Mouse (Mus musculus) forebrain, embryonic 11.5 days (tissue): Measurements from ENCODE around the gene Smbd1. TPM values are rescaled to one million over a fixed set of nuclear protein-coding genes. Genes with fewer than 3 reads are reported as not detected.
A peak's percentile ranks its signal among the peaks of the same experiment; 100 is the strongest.

ENCODE experiments used
- ATAC-seq: fragments of 200-750 bp; cut with Nextera tagmentation; replicated peaks from 2 replicates; pipeline ENCODE4 v1.8.0; 2017; ENCODE audit warnings: moderate TSS enrichment; ENCODE audit not compliant: low FRiP score
- DNase-seq: peaks from one replicate; pipeline ENCODE4 v3.0.0-alpha.2; 2017; ENCODE audit warnings: low spot score
- H3K27ac ChIP-seq: fragments of 300-500 bp; sonication (generic); 2 replicates; pipeline ENCODE4 v1.5.1; 2014; ENCODE audit warnings: low read depth, low read length
- H3K27me3 ChIP-seq: fragments of 300-500 bp; sonication (generic); 2 replicates; pipeline ENCODE4 v1.6.1; 2014; ENCODE audit warnings: mild to moderate bottlenecking, low read length, mixed read lengths; ENCODE audit not compliant: control insufficient read depth, insufficient read depth
- H3K36me3 ChIP-seq: fragments of 300-500 bp; sonication (generic); 2 replicates; pipeline ENCODE4 v1.6.1; 2014; ENCODE audit warnings: mild to moderate bottlenecking, low read length, moderate library complexity, mixed read lengths; ENCODE audit not compliant: control insufficient read depth, insufficient read depth
- H3K4me1 ChIP-seq: fragments of 300-500 bp; sonication (generic); replicated peaks from 2 replicates; pipeline ENCODE4 v1.6.1; 2014; ENCODE audit warnings: low read length, mixed read lengths; ENCODE audit not compliant: control insufficient read depth, insufficient read depth
- H3K4me2 ChIP-seq: fragments of 300-500 bp; sonication (generic); 2 replicates; pipeline ENCODE4 v1.6.1; 2014; ENCODE audit warnings: low read depth, mild to moderate bottlenecking, low read length, moderate library complexity, mixed read lengths; ENCODE audit not compliant: severe bottlenecking
- H3K4me3 ChIP-seq: fragments of 300-500 bp; sonication (generic); 2 replicates; pipeline ENCODE4 v1.5.1; 2014; ENCODE audit warnings: low read depth, low read length
- H3K9ac ChIP-seq: fragments of 300-500 bp; sonication (generic); 2 replicates; pipeline ENCODE4 v1.6.1; 2014; ENCODE audit warnings: low read length
- H3K9me3 ChIP-seq: fragments of 300-500 bp; sonication (generic); 2 replicates; pipeline ENCODE4 v1.6.1; 2016; ENCODE audit warnings: low read length, mixed read lengths; ENCODE audit not compliant: control insufficient read depth
- WGBS: fragments of 180-500 bp; shearing (Covaris S2); extraction: QIAGEN DNeasy Blood & Tissue Kit; methylation state at CpG from one replicate; pipeline ENCODE4 v1.1.7; 2014; 5-methylcytosine and 5-hydroxymethylcytosine counted together
- polyA plus RNA-seq: library from polyadenylated mRNA; unstranded; fragments of >200 nt; fragmentation: Nextera tagmentation; extraction: Ambion mirVana; gene quantifications from 2 replicates; pipeline ENCODE4 v1.2.1, GENCODE M21; 2014

The Smbd1 gene
- polyA plus RNA-seq, 1 experiment from 2014 or later: not detected

DNA sequence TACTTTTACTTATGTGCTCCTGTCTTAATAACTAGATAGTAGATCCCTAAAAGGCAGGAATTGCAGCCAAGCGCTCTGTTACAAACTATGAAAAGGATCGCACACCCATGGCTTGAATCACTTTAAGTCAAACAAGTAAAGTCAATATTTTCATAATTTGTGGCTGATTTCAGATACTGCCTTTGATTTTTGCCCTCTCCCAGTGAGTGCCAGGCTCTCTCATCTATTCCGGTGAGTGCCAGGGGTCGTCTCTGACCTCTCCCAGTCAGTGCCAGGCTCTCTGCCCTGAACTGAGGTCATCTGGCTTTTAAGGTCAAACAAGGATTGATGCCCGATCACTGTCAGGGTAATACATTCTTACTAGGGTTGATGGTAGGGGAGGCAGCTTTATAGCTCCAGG lies 8.2 kb upstream of the Smbd1 start:
- Histone ChIP-seq H3K36me3 (no peaks in the 10 kb centered on the region), H3K9ac (no peak overlapping the region), H3K27ac (no peak overlapping the region), H3K9me3 (no peaks in the 10 kb centered on the region), H3K4me3 (no peak overlapping the region), H3K4me2 (no peak overlapping the region), H3K4me1 (no peaks in the 10 kb centered on the region; the same call in 1 of the 2 replicates), H3K27me3 (no peaks in the 10 kb centered on the region)
- WGBS: 88% methylated on average over 5 of the region's 5 CpGs
- ATAC-seq: no peak
- no peak for DNase-seq

DNA sequence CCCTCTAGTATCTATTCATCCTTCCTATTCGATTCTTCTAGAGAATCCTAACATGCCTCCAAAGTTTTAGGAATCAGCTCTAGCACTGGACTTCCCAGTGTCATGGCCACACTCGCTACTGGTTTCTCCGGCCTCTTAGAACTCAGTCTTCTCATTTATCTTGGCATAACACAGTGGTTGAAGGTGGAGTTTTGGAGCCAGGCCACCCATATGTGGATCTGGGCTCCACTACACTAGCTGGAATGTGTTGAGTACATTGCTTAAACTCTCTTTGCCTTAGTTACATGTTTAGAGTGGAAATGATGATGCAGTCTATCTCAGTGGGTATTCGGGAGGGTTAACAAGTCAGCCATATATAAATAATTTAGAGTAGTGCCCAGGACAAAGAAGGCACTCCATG lies 7.8 kb upstream of the Smbd1 start:
- DNase-seq: no peak
- ATAC-seq: no peak
- no peaks in the 10 kb centered on the region for H3K9me3 ChIP-seq
- 92% methylated on average over 4 of the region's 4 CpGs for WGBS
- H3K27me3 ChIP-seq: no peaks in the 10 kb centered on the region
- no peak overlapping the region for H3K4me2 ChIP-seq
- no peak overlapping the region for H3K4me3 ChIP-seq
- no peaks in the 10 kb centered on the region; the same call in 1 of the 2 replicates for H3K4me1 ChIP-seq
- H3K9ac ChIP-seq: no peak overlapping the region
- no peaks in the 10 kb centered on the region for H3K36me3 ChIP-seq
- no peak overlapping the region for H3K27ac ChIP-seq

GRCm38 (mm10) chr16:32815160-32815605 lies 4.9 kb upstream of the Smbd1 start:
- H3K27ac ChIP-seq: no peak overlapping the region
- 0 out of 2 replicates have a peak, but pooled peaks have one; percentile 15 for ATAC-seq
- peak; percentile 56 for DNase-seq
- 9% methylated on average over 6 of the region's 6 CpGs for WGBS
- peak overlapping the region; percentile 9; the same call in 1 of the 2 replicates for H3K4me3 ChIP-seq
- H3K36me3 ChIP-seq: no peaks in the 10 kb centered on the region
- H3K4me2 ChIP-seq: peak overlapping the region; percentile 35
- H3K9ac ChIP-seq: peak overlapping the region; percentile 43
- no peaks in the 10 kb centered on the region for H3K9me3 ChIP-seq
- no peaks in the 10 kb centered on the region for H3K27me3 ChIP-seq
- H3K4me1 ChIP-seq: no peaks in the 10 kb centered on the region; the same call in 1 of the 2 replicates

DNA sequence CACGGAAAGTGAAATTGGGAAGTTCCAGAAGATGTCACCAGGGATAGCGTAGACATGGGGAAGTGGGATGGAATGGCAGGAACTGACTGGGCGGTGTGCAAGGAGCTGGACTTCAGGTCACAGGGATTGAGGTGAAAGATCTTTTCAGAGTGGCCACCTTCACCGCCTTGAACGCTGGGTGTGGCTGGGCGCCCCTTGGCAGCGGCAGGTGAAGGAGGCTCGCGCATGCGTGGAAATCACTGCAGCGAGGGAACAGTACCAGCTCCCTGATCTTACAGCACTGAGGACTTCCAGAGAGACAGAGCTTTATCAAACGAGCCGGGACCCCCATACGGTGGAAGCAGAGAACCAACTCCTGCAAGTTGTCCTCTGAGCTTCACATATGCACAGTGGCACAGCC lies 4.3 kb upstream of the Smbd1 start:
- no peak overlapping the region for H3K27ac ChIP-seq
- no peaks in the 10 kb centered on the region for H3K36me3 ChIP-seq
- H3K9ac ChIP-seq: peak overlapping the region; percentile 43
- no peaks in the 10 kb centered on the region for H3K27me3 ChIP-seq
- peak overlapping the region; percentile 35 for H3K4me2 ChIP-seq
- no peak for DNase-seq
- H3K4me3 ChIP-seq: peak overlapping the region; percentile 9
- no peaks in the 10 kb centered on the region for H3K9me3 ChIP-seq
- ATAC-seq: no peak
- 33% methylated on average over 14 of the region's 14 CpGs for WGBS
- no peaks in the 10 kb centered on the region; the same call in 1 of the 2 replicates for H3K4me1 ChIP-seq

DNA sequence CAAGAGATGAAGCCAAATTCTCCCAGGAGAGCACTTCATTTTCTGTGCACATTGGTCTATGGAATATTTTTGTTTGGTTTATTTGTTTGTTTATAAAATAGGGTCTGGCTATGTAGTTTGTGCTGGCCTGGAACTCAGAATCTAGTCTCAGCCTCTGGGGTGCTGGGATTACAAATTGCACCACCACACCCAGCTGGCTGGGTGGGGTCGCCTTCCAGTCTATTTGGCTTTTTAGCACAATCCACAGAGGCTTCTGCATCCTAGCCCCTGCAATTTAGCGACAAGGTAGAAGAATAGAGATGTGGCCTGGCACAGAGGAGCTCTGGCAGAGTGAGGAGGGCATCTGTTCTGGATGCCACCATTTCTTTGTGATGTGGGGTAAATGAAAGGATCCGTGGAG lies 3.5 kb upstream of the Smbd1 start:
- Histone ChIP-seq H3K9ac (no peak overlapping the region), H3K27me3 (no peaks in the 10 kb centered on the region), H3K27ac (no peak overlapping the region), H3K36me3 (no peaks in the 10 kb centered on the region), H3K4me2 (no peak overlapping the region), H3K4me3 (no peak overlapping the region), H3K9me3 (no peaks in the 10 kb centered on the region), H3K4me1 (no peaks in the 10 kb centered on the region; the same call in 1 of the 2 replicates)
- DNase-seq (no peak), ATAC-seq (no peak)
- WGBS: 75% methylated on average over 3 of the region's 3 CpGs

GRCm38 (mm10) chr16:32813362-32813761 lies 3.1 kb upstream of the Smbd1 start:
- Histone ChIP-seq H3K27me3 (no peaks in the 10 kb centered on the region), H3K4me3 (no peak overlapping the region), H3K9me3 (no peaks in the 10 kb centered on the region), H3K27ac (no peak overlapping the region), H3K4me2 (no peak overlapping the region), H3K4me1 (no peaks in the 10 kb centered on the region; the same call in 1 of the 2 replicates), H3K9ac (no peak overlapping the region), H3K36me3 (no peaks in the 10 kb centered on the region)
- 53% methylated on average over 9 of the region's 9 CpGs for WGBS
- DNase-seq (no peak), ATAC-seq (no peak)

GRCm38 (mm10) chr16:32812888-32813361 lies 2.6 kb upstream of the Smbd1 start:
- Histone ChIP-seq H3K4me2 (no peak overlapping the region), H3K4me3 (no peak overlapping the region), H3K27ac (no peak overlapping the region), H3K27me3 (no peaks in the 10 kb centered on the region), H3K9me3 (no peaks in the 10 kb centered on the region), H3K9ac (no peak overlapping the region), H3K36me3 (no peaks in the 10 kb centered on the region), H3K4me1 (no peaks in the 10 kb centered on the region; the same call in 1 of the 2 replicates)
- WGBS: 3% methylated on average over 9 of the region's 9 CpGs
- ATAC-seq: no peak; the same call in 1 of the 2 replicates
- peak; percentile 90 for DNase-seq

DNA sequence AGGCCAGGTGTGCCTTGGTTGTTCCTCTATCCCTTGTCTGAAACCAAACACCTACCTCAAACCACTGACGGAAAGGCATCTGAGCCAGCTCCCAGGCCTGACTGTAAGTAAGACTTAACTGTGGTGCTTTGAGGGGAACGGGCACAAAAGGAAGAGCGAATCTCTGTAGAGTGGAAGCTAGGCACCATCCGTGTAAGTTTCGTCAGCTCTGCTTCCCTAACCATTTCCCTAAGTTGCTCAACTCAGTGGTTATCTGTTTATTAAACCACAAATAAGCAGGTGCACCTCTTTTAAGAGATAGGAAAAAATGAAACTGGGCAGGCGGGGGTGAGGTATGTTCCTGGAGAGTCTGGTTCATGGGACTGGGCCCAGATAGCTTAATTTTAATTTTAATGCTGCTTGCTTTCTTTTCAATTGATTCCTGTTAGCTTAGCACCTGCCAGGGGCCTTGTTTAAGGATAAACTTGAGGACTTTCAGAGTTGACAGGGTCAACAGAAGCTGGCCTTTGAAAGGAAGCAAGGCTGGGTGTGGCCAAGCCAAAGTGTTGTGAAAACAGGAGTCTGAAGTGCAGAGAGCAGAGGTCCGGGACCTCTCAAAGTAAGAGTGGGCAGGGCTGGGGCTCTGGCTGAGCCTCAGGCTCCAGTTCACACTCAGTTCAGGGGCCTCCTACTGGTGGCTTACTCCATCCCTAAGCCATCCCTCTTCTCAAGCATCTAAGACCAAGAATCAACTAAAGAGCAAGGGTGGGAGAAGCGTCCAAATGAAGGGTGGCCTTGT lies 2.7 kb downstream of the Smbd1 start:
- no peak for DNase-seq
- Histone ChIP-seq H3K4me3 (no peak overlapping the region), H3K27ac (no peak overlapping the region), H3K9me3 (no peaks in the 10 kb centered on the region), H3K36me3 (no peaks in the 10 kb centered on the region), H3K9ac (no peak overlapping the region), H3K4me2 (no peak overlapping the region), H3K4me1 (no peaks in the 10 kb centered on the region), H3K27me3 (no peaks in the 10 kb centered on the region)
- 58% methylated on average over 8 of the region's 8 CpGs for WGBS
- no peak for ATAC-seq
